Mouse (Mus musculus) forebrain, embryonic 12.5 days (tissue): ENCODE measurements around the gene Btbd17. TPM values are rescaled to one million over a fixed set of nuclear protein-coding genes. Genes with fewer than 3 reads are reported as not detected.
A peak's percentile ranks its signal among the peaks of the same experiment; 100 is the strongest.

ENCODE experiments used
- ATAC-seq: fragments of 200-750 bp; cut with Nextera tagmentation; 2 replicates; pipeline ENCODE4 v1.8.0; 2017; ENCODE audit warnings: moderate TSS enrichment; ENCODE audit not compliant: low FRiP score
- H3K27ac ChIP-seq: fragments of 300-500 bp; sonication (generic); 2 replicates; pipeline ENCODE4 v1.5.1; 2016; ENCODE audit warnings: mild to moderate bottlenecking
- H3K27me3 ChIP-seq: fragments of 300-500 bp; sonication (generic); 2 replicates; pipeline ENCODE4 v1.6.1; 2016; ENCODE audit warnings: mild to moderate bottlenecking
- H3K36me3 ChIP-seq: fragments of 300-500 bp; sonication (generic); replicated peaks from 2 replicates; pipeline ENCODE4 v1.6.1; 2016; ENCODE audit warnings: mild to moderate bottlenecking
- H3K4me1 ChIP-seq: fragments of 300-500 bp; sonication (generic); 2 replicates; pipeline ENCODE4 v1.6.1; 2016
- H3K4me2 ChIP-seq: fragments of 300-500 bp; sonication (generic); 2 replicates; pipeline ENCODE4 v1.6.1; 2016; ENCODE audit warnings: mild to moderate bottlenecking, moderate library complexity
- H3K4me3 ChIP-seq: fragments of 300-500 bp; sonication (generic); replicated peaks from 2 replicates; pipeline ENCODE4 v1.5.1; 2016; ENCODE audit warnings: mild to moderate bottlenecking
- H3K9ac ChIP-seq: fragments of 300-500 bp; sonication (generic); 2 replicates; pipeline ENCODE4 v1.6.1; 2016; ENCODE audit warnings: mild to moderate bottlenecking
- H3K9me3 ChIP-seq: fragments of 300-500 bp; sonication (generic); 2 replicates; pipeline ENCODE4 v1.6.1; 2016
- WGBS: fragments of 180-500 bp; shearing (Covaris S2); methylation state at CpG from one replicate; pipeline ENCODE4 v1.1.7; 2016; 5-methylcytosine and 5-hydroxymethylcytosine counted together
- polyA plus RNA-seq: library from polyadenylated mRNA; unstranded; fragments of >200 nt; fragmentation: Nextera tagmentation; extraction: Ambion mirVana; gene quantifications from 2 replicates; pipeline ENCODE4 v1.2.1, GENCODE M21; 2016

Gene Btbd17
- polyA plus RNA-seq, 1 experiment from 2014 or later, result 44.8 TPM

- Histone ChIP-seq H3K27ac (no peak within 1 kb of the TSS), H3K36me3 (no peaks in the 10 kb centered on the region), H3K4me3 (no peak within 1 kb of the TSS), H3K27me3 (0 out of 2 replicates have a peak, but pooled peaks cover 7% of the 10 kb centered on the region), H3K4me2 (no peak within 1 kb of the TSS), H3K4me1 (peaks cover 49% of the 10 kb centered on the region), H3K9me3 (no peaks in the 10 kb centered on the region), H3K9ac (no peak within 1 kb of the TSS)
- ATAC-seq, result no peak
- WGBS, result 97% methylated on average over 3 of the region's 3 CpGs
Measured at GRCm38 (mm10) chr11:114798624-114799023, 2.9 kb upstream of the Btbd17 start, which contains the start of gene Gpr142. Gene Gpr142 (plus strand): TSS chr11:114798924.

- Histone ChIP-seq H3K36me3 (no peaks in the 10 kb centered on the region), H3K4me2 (no peak overlapping the region)
Measured at GRCm38 (mm10) chr11:114797981-114798380, 2.2 kb upstream of the Btbd17 start.

GRCm38 (mm10) chr11:114797176-114797575 lies 1.4 kb upstream of the Btbd17 start:
- H3K36me3 ChIP-seq, result no peaks in the 10 kb centered on the region
- H3K27me3 ChIP-seq, result peaks cover 22% of the 10 kb centered on the region
- no peak overlapping the region for H3K9ac ChIP-seq
- H3K4me1 ChIP-seq, result peaks cover 51% of the 10 kb centered on the region
- H3K27ac ChIP-seq, result peak overlapping the region; percentile 99
- H3K9me3 ChIP-seq, result no peaks in the 10 kb centered on the region
- no peak overlapping the region for H3K4me2 ChIP-seq
- 93% methylated on average over 7 of the region's 7 CpGs for WGBS
- no peak for ATAC-seq
- no peak overlapping the region for H3K4me3 ChIP-seq

More at GRCm38 (mm10) chr11:114797981-114798380, 2.2 kb upstream of the Btbd17 start:
- H3K9me3 ChIP-seq, result no peaks in the 10 kb centered on the region
- WGBS, result 92% methylated on average over 3 of the region's 3 CpGs
- H3K4me3 ChIP-seq, result no peak overlapping the region
- peaks cover 14% of the 10 kb centered on the region for H3K27me3 ChIP-seq
- no peak overlapping the region for H3K9ac ChIP-seq
- H3K4me1 ChIP-seq, result peaks cover 49% of the 10 kb centered on the region
- ATAC-seq, result no peak
- H3K27ac ChIP-seq, result no peak overlapping the region

GRCm38 (mm10) chr11:114795231-114795746 lies 456 bp downstream of the Btbd17 start:
- peak overlapping the region; percentile 99 for H3K27ac ChIP-seq
- peak overlapping the region; percentile 50 for H3K4me3 ChIP-seq
- peak; percentile 90 for ATAC-seq
- H3K9me3 ChIP-seq, result no peaks in the 10 kb centered on the region
- peak overlapping the region; percentile 86 for H3K4me2 ChIP-seq
- peak overlapping the region; percentile 56 for H3K9ac ChIP-seq
- 1% methylated on average over 7 of the region's 7 CpGs for WGBS
- H3K27me3 ChIP-seq, result peaks cover 40% of the 10 kb centered on the region
- H3K4me1 ChIP-seq, result peaks cover 67% of the 10 kb centered on the region
- H3K36me3 ChIP-seq, result no peaks in the 10 kb centered on the region

- H3K27me3 ChIP-seq, result peaks cover 46% of the 10 kb centered on the region
- 17% methylated on average over 4 of the region's 4 CpGs for WGBS
- peak; percentile 36 for ATAC-seq
- peaks cover 68% of the 10 kb centered on the region for H3K4me1 ChIP-seq
- H3K27ac ChIP-seq, result peak overlapping the region; percentile 99
- H3K4me2 ChIP-seq, result peak overlapping the region; percentile 86
- no peaks in the 10 kb centered on the region for H3K36me3 ChIP-seq
- peak overlapping the region; percentile 50 for H3K4me3 ChIP-seq
- H3K9me3 ChIP-seq, result no peaks in the 10 kb centered on the region
- H3K9ac ChIP-seq, result peak overlapping the region; percentile 56
Measured at GRCm38 (mm10) chr11:114794691-114795090, 1.1 kb downstream of the Btbd17 start.

GRCm38 (mm10) chr11:114793868-114794545 lies 1.7 kb downstream of the Btbd17 start:
- Histone ChIP-seq H3K9me3 (no peaks in the 10 kb centered on the region), H3K27ac (peak overlapping the region; percentile 99), H3K4me3 (peak overlapping the region; percentile 50), H3K4me1 (peaks cover 75% of the 10 kb centered on the region), H3K4me2 (peak overlapping the region; percentile 86), H3K36me3 (no peaks in the 10 kb centered on the region), H3K27me3 (peaks cover 53% of the 10 kb centered on the region), H3K9ac (peak overlapping the region; percentile 51)
- 62% methylated on average over 19 of the region's 19 CpGs for WGBS
- ATAC-seq, result no peak

- Histone ChIP-seq H3K4me3 (peak overlapping the region; percentile 50), H3K4me1 (peaks cover 83% of the 10 kb centered on the region), H3K4me2 (peak overlapping the region; percentile 86), H3K27ac (no peak overlapping the region), H3K9ac (peak overlapping the region; percentile 59; the same call in 1 of the 2 replicates), H3K36me3 (no peaks in the 10 kb centered on the region), H3K9me3 (no peaks in the 10 kb centered on the region), H3K27me3 (peaks cover 61% of the 10 kb centered on the region)
- no peak for ATAC-seq
- 55% methylated on average over 5 of the region's 5 CpGs for WGBS
Measured at GRCm38 (mm10) chr11:114792931-114793494, 2.7 kb downstream of the Btbd17 start.

GRCm38 (mm10) chr11:114791891-114792411 lies 3.8 kb downstream of the Btbd17 start:
- WGBS, result under 1% methylated on average over 45 of the region's 59 CpGs
- H3K4me1 ChIP-seq, result peaks cover 77% of the 10 kb centered on the region
- H3K27ac ChIP-seq, result peak overlapping the region; percentile 61
- peak overlapping the region; percentile 86 for H3K4me2 ChIP-seq
- H3K27me3 ChIP-seq, result peaks cover 71% of the 10 kb centered on the region
- H3K36me3 ChIP-seq, result no peaks in the 10 kb centered on the region
- no peaks in the 10 kb centered on the region for H3K9me3 ChIP-seq
- H3K9ac ChIP-seq, result peak overlapping the region; percentile 59
- peak overlapping the region; percentile 50 for H3K4me3 ChIP-seq
- no peak for ATAC-seq

GRCm38 (mm10) chr11:114791351-114791889 lies 4.3 kb downstream of the Btbd17 start:
- H3K4me1 ChIP-seq, result peaks cover 75% of the 10 kb centered on the region
- H3K4me3 ChIP-seq, result peak overlapping the region; percentile 50
- WGBS, result 5% methylated on average over 50 of the region's 50 CpGs
- ATAC-seq, result no peak
- 0 out of 2 replicates have a peak overlapping the region, but pooled peaks have one; percentile 61 for H3K27ac ChIP-seq
- peak overlapping the region; percentile 86 for H3K4me2 ChIP-seq
- peaks cover 77% of the 10 kb centered on the region for H3K27me3 ChIP-seq
- H3K36me3 ChIP-seq, result no peaks in the 10 kb centered on the region
- H3K9ac ChIP-seq, result peak overlapping the region; percentile 59
- H3K9me3 ChIP-seq, result no peaks in the 10 kb centered on the region

- Histone ChIP-seq H3K4me1 (peaks cover 73% of the 10 kb centered on the region), H3K27ac (no peak overlapping the region), H3K4me3 (no peak overlapping the region; the same call in 1 of the 2 replicates), H3K9me3 (no peaks in the 10 kb centered on the region), H3K9ac (no peak overlapping the region), H3K4me2 (no peak overlapping the region; the same call in 1 of the 2 replicates), H3K27me3 (peaks cover 82% of the 10 kb centered on the region), H3K36me3 (no peaks in the 10 kb centered on the region)
- 37% methylated on average over 4 of the region's 4 CpGs for WGBS
- no peak for ATAC-seq
Measured at GRCm38 (mm10) chr11:114790841-114791240, 4.9 kb downstream of the Btbd17 start.

- Histone ChIP-seq H3K4me3 (no peak overlapping the region), H3K9me3 (no peaks in the 10 kb centered on the region), H3K9ac (peak overlapping the region; percentile 17; the same call in 1 of the 2 replicates), H3K27me3 (peaks cover 89% of the 10 kb centered on the region), H3K27ac (no peak overlapping the region), H3K36me3 (no peaks in the 10 kb centered on the region), H3K4me2 (no peak overlapping the region), H3K4me1 (peaks cover 69% of the 10 kb centered on the region)
- 69% methylated on average over 12 of the region's 12 CpGs for WGBS
- ATAC-seq, result no peak
Measured at GRCm38 (mm10) chr11:114790171-114790570, 5.6 kb downstream of the Btbd17 start.

GRCm38 (mm10) chr11:114789716-114790115 lies 6.0 kb downstream of the Btbd17 start:
- Histone ChIP-seq H3K9me3 (no peaks in the 10 kb centered on the region), H3K27ac (no peak overlapping the region), H3K4me1 (peaks cover 64% of the 10 kb centered on the region), H3K36me3 (no peaks in the 10 kb centered on the region), H3K4me2 (no peak overlapping the region), H3K4me3 (no peak overlapping the region), H3K27me3 (peaks cover 94% of the 10 kb centered on the region), H3K9ac (no peak overlapping the region)
- 57% methylated on average over 9 of the region's 9 CpGs for WGBS
- no peak for ATAC-seq
